Mouse (Mus musculus) T-cell, adult 2 months (primary cell): ENCODE data around the gene Nle1.

ENCODE experiments used
- DNase-seq: peaks from one replicate; pipeline ENCODE4 v3.0.0; 2022; ENCODE audit warnings: low spot score

Nle1 gene

GRCm38 (mm10) chr11:82869506-82870172, 38.6 kb downstream of the Nle1 start:
- DNase-seq: no peak

GRCm38 (mm10) chr11:82867956-82868355, 40.3 kb downstream of the Nle1 start:
- DNase-seq: no peak

GRCm38 (mm10) chr11:82866850-82867564, 41.2 kb downstream of the Nle1 start:
- no peak for DNase-seq

GRCm38 (mm10) chr11:82865957-82866356, 42.3 kb downstream of the Nle1 start:
- DNase-seq: no peak

GRCm38 (mm10) chr11:82863488-82863931, 44.7 kb downstream of the Nle1 start:
- DNase-seq: no peak

GRCm38 (mm10) chr11:82863059-82863458, 45.2 kb downstream of the Nle1 start:
- DNase-seq: no peak

GRCm38 (mm10) chr11:82862638-82863037, 45.6 kb downstream of the Nle1 start:
- no peak for DNase-seq

- no peak for DNase-seq
These were observed 46.7 kb downstream of the Nle1 start for GRCm38 (mm10) chr11:82861558-82861957.

- no peak for DNase-seq
These were observed 47.5 kb downstream of the Nle1 start for GRCm38 (mm10) chr11:82860759-82861158.

GRCm38 (mm10) chr11:82857307-82857848, 50.8 kb downstream of the Nle1 start:
- no peak for DNase-seq

- DNase-seq: no peak
These were observed 52.2 kb downstream of the Nle1 start for GRCm38 (mm10) chr11:82856032-82856431.

GRCm38 (mm10) chr11:82855327-82855973, 52.8 kb downstream of the Nle1 start:
- DNase-seq: no peak

- no peak for DNase-seq
These were observed 54.1 kb downstream of the Nle1 start for GRCm38 (mm10) chr11:82854111-82854510.

GRCm38 (mm10) chr11:82852958-82853357, 55.3 kb downstream of the Nle1 start:
- DNase-seq: no peak

- no peak for DNase-seq
These were observed 55.7 kb downstream of the Nle1 start for GRCm38 (mm10) chr11:82852540-82852939.

GRCm38 (mm10) chr11:82852115-82852514, 56.1 kb downstream of the Nle1 start:
- no peak for DNase-seq
